Mouse (Mus musculus) megakaryocyte, embryonic 14.5 days (primary cell): ENCODE measurements around the gene Kiz.

Experiments used
- FLI1 ChIP-seq: IDR thresholded peaks from 2 replicates; pipeline ENCODE4 v1.6.1; 2012; ENCODE audit warnings: low read length, inconsistent platforms, mixed read lengths
- GATA1 ChIP-seq: IDR thresholded peaks from 3 replicates; pipeline ENCODE4 v1.6.1; 2012; ENCODE audit warnings: mixed read lengths, low read length, inconsistent platforms, borderline replicate concordance

GRCm38 (mm10) chr2:146833222-146834063 is 22.2 kb upstream of the Kiz start:
- no peak for TF ChIP-seq GATA1
- TF ChIP-seq FLI1, result no peak
